In the genomic region with DNA sequence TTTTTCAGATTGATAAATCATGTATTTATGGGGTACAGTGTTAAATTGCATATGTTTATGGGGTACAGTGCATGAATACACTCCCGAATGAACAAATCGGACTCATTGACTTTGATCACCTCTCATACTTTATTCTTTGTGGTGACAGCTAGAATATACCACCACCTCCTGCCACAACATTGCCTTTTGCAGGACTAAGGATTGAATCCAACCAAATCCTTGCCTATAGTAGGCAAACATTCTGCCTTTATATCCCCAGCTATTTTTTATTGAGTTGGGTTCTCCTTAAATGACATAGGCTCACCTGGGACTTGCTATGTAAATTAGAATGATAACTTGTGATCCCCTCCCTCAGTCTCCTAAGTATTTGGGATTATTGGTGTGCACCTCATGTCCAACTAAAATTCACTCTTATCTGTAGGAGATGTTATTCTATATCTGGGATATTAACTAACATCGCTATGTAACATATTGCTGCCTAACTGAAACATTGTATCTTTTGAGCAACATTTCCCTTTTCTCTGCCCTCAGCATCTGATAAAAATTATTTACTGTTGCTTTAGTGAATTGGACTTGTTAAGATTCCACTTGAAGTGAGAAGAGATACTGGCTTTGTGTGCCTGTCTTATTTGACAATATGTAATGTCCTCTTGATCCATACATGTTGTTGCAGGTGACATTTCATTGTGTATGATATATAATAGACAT, we compare ENCODE assay signal across 1 mouse cellular context.
TF ChIP-seq lines count a peak whose summit lies in the region.

No protein-coding gene starts in this region.

TF ChIP-seq in MEL, 35 proteins besides CTCF, POLR2A, EP300 and RAD21 (continued from another document):
- TF ChIP-seq MAX (IDR thresholded peaks at IDR 0.05; ENCODE audit: low read length), result no peak
- peak; percentile 89; the same call in 1 of the 2 replicates for TF ChIP-seq CHD1 (IDR thresholded peaks at IDR 0.05; ENCODE audit: low read depth, low read length)
- TF ChIP-seq HCFC1 (IDR thresholded peaks at IDR 0.05; ENCODE audit: low read depth, low read length), result peak; percentile 59
- 0 out of 2 replicates have a peak, but pooled peaks have one; percentile 5 for TF ChIP-seq MEF2A (IDR thresholded peaks at IDR 0.05; ENCODE audit: extremely low read depth, insufficient replicate concordance, low read depth, low read length, poor library complexity, severe bottlenecking)
- TF ChIP-seq SMC3 (IDR thresholded peaks at IDR 0.05; ENCODE audit: low read depth, low read length), result no peak
- peak; percentile 63 for TF ChIP-seq SIN3A (IDR thresholded peaks at IDR 0.05; ENCODE audit: low read length)
- no peak for TF ChIP-seq UBTF (IDR thresholded peaks at IDR 0.05; ENCODE audit: borderline replicate concordance, insufficient read depth, low read depth, low read length)
- peak; percentile 82 for TF ChIP-seq MYB (IDR thresholded peaks at IDR 0.05; ENCODE audit: low read depth, low read length)
- no peak for TF ChIP-seq NRF1 (IDR thresholded peaks at IDR 0.05; ENCODE audit: insufficient read depth, low read depth, low read length, poor library complexity, severe bottlenecking)
